Mouse (Mus musculus) E14TG2a.4 (cell line): ENCODE results near the gene Rph3a.

ENCODE experiments used
- H3K27me3 ChIP-seq: 2 replicates; pipeline ENCODE4 v1.6.1; 2014; ENCODE audit warnings: low read length, control low read depth; ENCODE audit not compliant: insufficient read depth
- H3K36me3 ChIP-seq: 2 replicates; pipeline ENCODE4 v1.6.1; 2014; ENCODE audit warnings: low read length, control low read depth; ENCODE audit not compliant: insufficient read depth
- H3K4me1 ChIP-seq: replicated peaks from 2 replicates; pipeline ENCODE4 v1.6.1; 2014; ENCODE audit warnings: low read depth, low read length, control low read depth
- H3K4me3 ChIP-seq: replicated peaks from 2 replicates; pipeline ENCODE4 v1.5.1; 2014; ENCODE audit warnings: mild to moderate bottlenecking, low read length
- H3K9me3 ChIP-seq: 2 replicates; pipeline ENCODE4 v1.6.1; 2014; ENCODE audit warnings: low read length, control low read depth
- CTCF ChIP-seq: conservative IDR thresholded peaks from 2 replicates; pipeline ENCODE4 v1.5.1; 2014; ENCODE audit warnings: low read length
- NANOG ChIP-seq: IDR thresholded peaks from 2 replicates; pipeline ENCODE4 v1.6.1; 2014; ENCODE audit warnings: borderline replicate concordance, low read length, mixed read lengths
- POU5F1 ChIP-seq: IDR thresholded peaks from 2 replicates; pipeline ENCODE4 v1.6.1; 2014; ENCODE audit warnings: low read length, borderline replicate concordance

Gene Rph3a

GRCm38 (mm10) chr5:120969703-120970102 lies 40.2 kb downstream of the Rph3a start:
- Histone ChIP-seq H3K9me3 (0 out of 2 replicates have a peak, but pooled peaks cover 5% of the 10 kb centered on the region), H3K4me3 (no peak overlapping the region), H3K4me1 (peaks cover 29% of the 10 kb centered on the region), H3K27me3 (peaks cover 34% of the 10 kb centered on the region), H3K36me3 (no peaks in the 10 kb centered on the region)
- TF ChIP-seq POU5F1 (no peak), CTCF (no peak), NANOG (no peak)

DNA sequence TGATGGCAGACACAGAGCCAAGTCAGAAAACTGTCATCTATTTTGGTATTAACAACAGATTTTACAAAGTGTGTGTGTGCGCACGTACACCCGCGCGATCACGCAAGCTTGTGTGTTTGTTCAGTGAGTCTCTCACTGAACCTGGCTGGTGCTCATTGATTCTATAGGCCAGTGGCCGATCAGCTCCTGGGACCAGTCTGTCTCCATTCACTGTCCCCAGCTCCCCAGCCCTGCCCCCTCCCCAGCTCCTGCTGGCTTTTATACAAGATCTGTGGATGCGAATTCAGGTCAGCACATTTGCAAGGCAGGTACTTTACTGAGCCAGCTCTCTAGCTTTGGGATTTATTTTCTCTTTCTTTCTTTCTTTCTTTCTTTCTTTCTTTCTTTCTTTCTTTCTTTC lies 41.1 kb downstream of the Rph3a start:
- Histone ChIP-seq H3K36me3 (no peaks in the 10 kb centered on the region), H3K27me3 (peaks cover 40% of the 10 kb centered on the region), H3K4me3 (no peak overlapping the region), H3K4me1 (peaks cover 21% of the 10 kb centered on the region), H3K9me3 (0 out of 2 replicates have a peak, but pooled peaks cover 5% of the 10 kb centered on the region)
- TF ChIP-seq NANOG: no peak
- TF ChIP-seq CTCF: no peak
- TF ChIP-seq POU5F1: no peak

DNA sequence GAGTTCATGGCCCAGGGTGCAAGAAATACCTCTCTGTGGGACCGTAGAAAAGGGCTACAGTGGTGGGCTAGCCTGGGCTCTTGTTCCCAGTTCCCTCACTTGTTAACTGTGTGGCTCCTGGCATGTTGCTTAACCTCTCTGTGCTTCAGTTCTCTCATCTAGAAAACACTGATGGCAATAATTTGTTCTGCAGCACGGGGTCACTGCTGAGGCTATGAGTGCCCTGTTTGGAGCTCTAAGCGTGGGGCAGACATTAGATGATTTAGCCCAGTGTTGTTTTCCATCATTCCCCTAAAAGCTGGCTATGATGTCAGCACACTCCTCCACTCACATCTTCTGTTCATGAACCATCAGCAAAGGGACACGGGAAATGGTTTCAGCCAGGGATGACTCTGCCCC lies 41.8 kb downstream of the Rph3a start:
- H3K36me3 ChIP-seq: no peaks in the 10 kb centered on the region
- no peak for TF ChIP-seq POU5F1
- no peak for TF ChIP-seq NANOG
- no peak for TF ChIP-seq CTCF
- no peaks in the 10 kb centered on the region for H3K9me3 ChIP-seq
- no peak overlapping the region for H3K4me3 ChIP-seq
- peaks cover 39% of the 10 kb centered on the region for H3K27me3 ChIP-seq
- H3K4me1 ChIP-seq: peaks cover 21% of the 10 kb centered on the region

DNA sequence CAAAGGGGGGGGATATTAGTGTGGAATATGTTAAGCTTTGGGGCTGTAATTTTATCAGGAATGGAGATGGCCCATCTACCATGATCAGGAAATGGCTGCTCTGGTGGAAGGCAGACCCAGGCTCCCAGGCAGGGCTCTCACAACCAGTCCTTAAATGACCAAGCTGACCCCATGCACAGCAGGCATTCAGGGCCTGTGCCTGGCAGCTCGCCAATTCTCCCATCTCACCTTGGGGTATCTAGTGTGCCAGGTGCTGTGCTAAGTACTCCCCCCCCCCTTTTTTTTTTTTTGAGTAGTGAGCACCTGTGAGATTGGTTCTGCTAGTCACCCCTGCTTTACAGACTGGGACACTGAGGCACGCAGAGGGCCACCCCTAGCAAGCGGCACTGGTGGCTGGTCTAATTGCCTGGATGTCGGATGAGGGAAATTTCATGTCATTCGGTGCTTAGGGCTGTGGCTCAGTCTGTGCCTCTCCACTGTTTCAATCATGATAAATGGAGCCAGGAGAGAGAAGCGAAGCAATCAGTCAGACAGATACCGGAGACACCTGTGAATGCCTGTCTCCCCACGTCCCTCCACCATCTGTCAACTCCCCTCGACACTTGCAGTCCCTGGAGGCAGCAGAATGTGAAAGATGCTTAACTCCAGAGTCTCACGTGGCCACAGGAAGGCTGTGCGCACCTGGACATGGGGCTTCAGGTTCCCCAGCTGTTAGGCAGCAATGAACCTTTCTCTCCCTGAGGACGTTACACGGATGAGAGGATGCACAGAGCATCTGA lies 42.3 kb downstream of the Rph3a start:
- no peak overlapping the region for H3K4me3 ChIP-seq
- peaks cover 21% of the 10 kb centered on the region for H3K4me1 ChIP-seq
- TF ChIP-seq NANOG (no peak), POU5F1 (no peak), CTCF (no peak)
- H3K36me3 ChIP-seq: no peaks in the 10 kb centered on the region
- peaks cover 39% of the 10 kb centered on the region for H3K27me3 ChIP-seq
- H3K9me3 ChIP-seq: no peaks in the 10 kb centered on the region

- H3K27me3 ChIP-seq: peaks cover 42% of the 10 kb centered on the region
- no peak overlapping the region for H3K4me3 ChIP-seq
- peaks cover 17% of the 10 kb centered on the region for H3K4me1 ChIP-seq
- peaks cover 4% of the 10 kb centered on the region; the same call in 1 of the 2 replicates for H3K9me3 ChIP-seq
- no peaks in the 10 kb centered on the region for H3K36me3 ChIP-seq
- no peak for TF ChIP-seq CTCF
- no peak for TF ChIP-seq NANOG
- no peak for TF ChIP-seq POU5F1
Observed at GRCm38 (mm10) chr5:120966894-120967293, 43.0 kb downstream of the Rph3a start.

DNA sequence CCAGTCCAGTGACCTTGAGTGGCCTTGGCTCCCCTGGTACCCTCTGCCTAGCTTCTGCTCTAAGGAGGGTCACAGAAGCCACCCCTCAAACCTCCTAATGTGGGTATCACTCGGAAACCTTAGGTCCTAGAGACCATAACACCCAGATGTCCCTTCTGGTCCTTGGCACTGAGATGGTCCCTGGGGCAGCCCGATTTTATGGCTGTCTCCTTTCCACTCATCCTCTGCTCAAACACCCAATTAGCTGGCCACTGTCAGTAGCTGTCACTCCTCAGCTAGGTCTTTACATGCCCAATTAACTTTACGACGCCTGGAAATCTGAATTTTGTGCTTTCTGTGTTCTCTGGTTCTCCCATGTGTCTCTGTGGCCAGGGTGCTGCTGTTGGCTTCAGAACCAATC lies 43.7 kb downstream of the Rph3a start:
- H3K4me1 ChIP-seq: peaks cover 14% of the 10 kb centered on the region
- peaks cover 43% of the 10 kb centered on the region for H3K27me3 ChIP-seq
- peaks cover 11% of the 10 kb centered on the region; the same call in 1 of the 2 replicates for H3K9me3 ChIP-seq
- TF ChIP-seq POU5F1: no peak
- TF ChIP-seq CTCF: no peak
- no peaks in the 10 kb centered on the region for H3K36me3 ChIP-seq
- no peak overlapping the region for H3K4me3 ChIP-seq

DNA sequence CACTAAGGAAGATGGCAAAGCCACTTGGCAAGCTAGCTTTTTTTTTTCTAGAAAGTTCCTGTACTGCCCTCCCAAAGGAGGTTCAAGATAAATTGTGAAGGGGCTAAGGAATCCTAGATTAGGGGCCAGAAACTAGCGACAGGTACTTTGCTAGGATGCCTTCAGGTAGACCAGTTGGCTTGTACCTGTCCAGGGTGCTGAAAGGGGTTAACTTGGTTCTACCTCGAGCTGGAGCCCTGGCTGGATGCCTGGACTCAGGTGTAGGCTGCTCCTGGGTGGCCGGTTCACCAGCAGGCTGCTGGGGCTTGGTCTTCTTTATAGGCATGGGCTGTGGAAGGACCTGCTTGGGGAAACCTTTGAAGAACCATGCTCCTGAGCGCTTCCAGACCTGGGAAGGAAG lies 48.9 kb downstream of the Rph3a start:
- H3K4me1 ChIP-seq: no peaks in the 10 kb centered on the region
- no peaks in the 10 kb centered on the region for H3K36me3 ChIP-seq
- H3K27me3 ChIP-seq: peaks cover 18% of the 10 kb centered on the region
- H3K9me3 ChIP-seq: peaks cover 30% of the 10 kb centered on the region
- TF ChIP-seq NANOG (no peak), CTCF (no peak), POU5F1 (no peak)
- H3K4me3 ChIP-seq: no peak overlapping the region

- Histone ChIP-seq H3K4me1 (0 out of 2 replicates have a peak, but pooled peaks cover under 1% of the 10 kb centered on the region), H3K9me3 (peaks cover 4% of the 10 kb centered on the region; the same call in 1 of the 2 replicates), H3K4me3 (no peak overlapping the region), H3K27me3 (peaks cover 52% of the 10 kb centered on the region), H3K36me3 (no peaks in the 10 kb centered on the region)
- TF ChIP-seq CTCF (peak; percentile 84), POU5F1 (no peak)
Observed at GRCm38 (mm10) chr5:120953974-120954373, 55.9 kb downstream of the Rph3a start.
